Mouse (Mus musculus) liver (tissue): ENCODE results near the gene Dusp14.

ENCODE experiments used
- DNase-seq: peaks from one replicate; pipeline ENCODE4 v3.0.0-alpha.2; 2020; ENCODE audit warnings: mixed read lengths

Gene Dusp14

GRCm38 (mm10) chr11:84066927-84067645 lies 2.0 kb downstream of the Dusp14 start:
- no peak for DNase-seq

GRCm38 (mm10) chr11:84066071-84066481 lies 3.0 kb downstream of the Dusp14 start:
- DNase-seq: no peak

- DNase-seq: no peak
Observed at GRCm38 (mm10) chr11:84063631-84064209, 5.3 kb downstream of the Dusp14 start.

GRCm38 (mm10) chr11:84062805-84063204 lies 6.3 kb downstream of the Dusp14 start:
- no peak for DNase-seq

- no peak for DNase-seq
Observed at GRCm38 (mm10) chr11:84061881-84062280, 7.2 kb downstream of the Dusp14 start.

GRCm38 (mm10) chr11:84060635-84061034 lies 8.4 kb downstream of the Dusp14 start:
- DNase-seq: no peak

GRCm38 (mm10) chr11:84059784-84060183 lies 9.3 kb downstream of the Dusp14 start:
- DNase-seq: no peak

GRCm38 (mm10) chr11:84057418-84057817 lies 11.6 kb downstream of the Dusp14 start:
- DNase-seq: no peak

- no peak for DNase-seq
Observed at GRCm38 (mm10) chr11:84053524-84054163, 15.4 kb downstream of the Dusp14 start.

GRCm38 (mm10) chr11:84053055-84053454 lies 16.0 kb downstream of the Dusp14 start:
- DNase-seq: no peak

GRCm38 (mm10) chr11:84048411-84048810 lies 20.6 kb downstream of the Dusp14 start:
- DNase-seq: no peak

- DNase-seq: no peak
Observed at GRCm38 (mm10) chr11:84047270-84047669, 21.8 kb downstream of the Dusp14 start.

GRCm38 (mm10) chr11:84044988-84045387 lies 24.1 kb downstream of the Dusp14 start:
- no peak for DNase-seq

GRCm38 (mm10) chr11:84042808-84043762 lies 26.0 kb downstream of the Dusp14 start:
- DNase-seq: no peak

- no peak for DNase-seq
Observed at GRCm38 (mm10) chr11:84040621-84041020, 28.4 kb downstream of the Dusp14 start.

GRCm38 (mm10) chr11:84033671-84034070 lies 35.4 kb downstream of the Dusp14 start:
- DNase-seq: no peak

- DNase-seq: no peak
Observed at GRCm38 (mm10) chr11:84032559-84032958, 36.5 kb downstream of the Dusp14 start.

GRCm38 (mm10) chr11:84031971-84032370 lies 37.1 kb downstream of the Dusp14 start:
- DNase-seq: peak; percentile 20

GRCm38 (mm10) chr11:84028271-84029028 lies 40.6 kb downstream of the Dusp14 start:
- no peak for DNase-seq

- DNase-seq: no peak
Observed at GRCm38 (mm10) chr11:84027231-84027630, 41.8 kb downstream of the Dusp14 start.

GRCm38 (mm10) chr11:84016810-84017508 lies 52.1 kb downstream of the Dusp14 start:
- DNase-seq: no peak
